Mouse (Mus musculus): ENCODE measurements around the gene Gm11037. TPM values are rescaled to one million over a fixed set of nuclear protein-coding genes. Genes with fewer than 3 reads are reported as not detected.
A peak's percentile ranks its signal among the peaks of the same experiment; 100 is the strongest.

Gm11037 gene
- polyA plus RNA-seq, 1 experiment from 2014 or later, result not detected

DNA sequence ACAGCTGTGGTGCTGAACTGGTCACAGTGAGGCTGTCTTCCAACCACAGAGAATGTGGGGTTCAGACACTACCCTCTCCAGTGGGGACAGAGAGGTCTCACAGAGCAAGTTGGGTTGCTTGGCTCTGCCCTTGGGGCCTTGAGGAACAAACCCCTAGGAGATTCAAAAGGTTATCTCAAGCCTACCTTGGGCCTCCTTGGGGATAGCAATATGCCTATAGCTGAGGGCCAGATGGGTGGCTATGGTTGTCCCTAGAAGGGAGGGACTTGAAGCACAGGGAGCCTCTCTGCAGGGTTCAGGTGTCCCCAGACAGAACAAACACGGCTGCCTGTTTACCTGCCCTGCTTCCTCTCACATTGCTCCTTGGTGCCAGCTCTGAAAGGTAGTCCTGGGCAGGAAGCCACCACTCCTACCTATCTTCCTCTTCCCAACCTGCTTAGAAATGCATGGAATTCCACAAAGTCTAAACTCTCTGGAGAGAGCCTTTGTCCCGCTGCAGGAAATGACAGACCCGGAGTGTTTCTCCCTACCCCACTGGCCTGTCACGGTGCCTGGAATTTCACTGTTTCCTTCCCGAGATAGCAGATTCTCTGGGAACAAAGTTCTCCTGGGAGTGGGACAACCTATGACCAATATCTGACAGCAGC is 6.7 kb downstream of the Gm11037 start:
- 0 out of 2 replicates have a peak overlapping the region, but pooled peaks have one; percentile 24 for H3K27ac ChIP-seq (ENCODE audit: low read depth, low read length)

GRCm38 (mm10) chr2:131140533-131140905 is 7.2 kb downstream of the Gm11037 start:
- peaks cover 12% of the 10 kb centered on the region; the same call in 1 of the 2 replicates for H3K36me3 ChIP-seq (ENCODE audit: control insufficient read depth, insufficient read depth)
- H3K4me2 ChIP-seq (replicated peaks; ENCODE audit: low read depth), result no peak overlapping the region
- 0 out of 2 replicates have a peak overlapping the region, but pooled peaks have one; percentile 24 for H3K27ac ChIP-seq (ENCODE audit: low read depth, low read length)
- no peak overlapping the region for H3K4me3 ChIP-seq (ENCODE audit: low read depth, low read length)
- no peaks in the 10 kb centered on the region for H3K4me1 ChIP-seq (replicated peaks; ENCODE audit: control insufficient read depth, insufficient read depth, low read length)
- no peak for TF ChIP-seq CTCF (IDR thresholded peaks at IDR 0.05; ENCODE audit: low read depth)
- ATAC-seq, result no peak
- H3K9me3 ChIP-seq (ENCODE audit: control insufficient read depth), result no peaks in the 10 kb centered on the region
- 55% methylated on average over 5 of the region's 5 CpGs for WGBS
- H3K27me3 ChIP-seq (replicated peaks; ENCODE audit: control insufficient read depth, insufficient read depth, low read length), result no peaks in the 10 kb centered on the region
- H3K9ac ChIP-seq (ENCODE audit: low read depth, low read length), result no peak overlapping the region

More for the DNA sequence above, 6.7 kb downstream of the Gm11037 start:
- H3K4me1 ChIP-seq (replicated peaks; ENCODE audit: control insufficient read depth, insufficient read depth, low read length), result no peaks in the 10 kb centered on the region
- H3K9ac ChIP-seq (ENCODE audit: low read depth, low read length), result no peak overlapping the region
- no peak overlapping the region for H3K4me3 ChIP-seq (ENCODE audit: low read depth, low read length)
- H3K36me3 ChIP-seq (ENCODE audit: control insufficient read depth, insufficient read depth), result peaks cover 9% of the 10 kb centered on the region; the same call in 1 of the 2 replicates
- no peaks in the 10 kb centered on the region for H3K9me3 ChIP-seq (ENCODE audit: control insufficient read depth)
- H3K4me2 ChIP-seq (replicated peaks; ENCODE audit: low read depth), result no peak overlapping the region
- no peaks in the 10 kb centered on the region for H3K27me3 ChIP-seq (replicated peaks; ENCODE audit: control insufficient read depth, insufficient read depth, low read length)
- no peak for TF ChIP-seq CTCF (IDR thresholded peaks at IDR 0.05; ENCODE audit: low read depth)
- peak; percentile 31 for ATAC-seq
- WGBS, result 19% methylated on average over 5 of the region's 5 CpGs

- TF ChIP-seq CTCF (IDR thresholded peaks at IDR 0.05; ENCODE audit: low read depth), result no peak
- H3K27ac ChIP-seq (ENCODE audit: low read depth, low read length), result no peak overlapping the region
- no peak overlapping the region for H3K9ac ChIP-seq (ENCODE audit: low read depth, low read length)
- H3K27me3 ChIP-seq (replicated peaks; ENCODE audit: control insufficient read depth, insufficient read depth, low read length), result no peaks in the 10 kb centered on the region
- H3K4me2 ChIP-seq (replicated peaks; ENCODE audit: low read depth), result no peak overlapping the region
- H3K4me3 ChIP-seq (ENCODE audit: low read depth, low read length), result no peak overlapping the region
- H3K36me3 ChIP-seq (ENCODE audit: control insufficient read depth, insufficient read depth), result peaks cover 21% of the 10 kb centered on the region
- H3K4me1 ChIP-seq (replicated peaks; ENCODE audit: control insufficient read depth, insufficient read depth, low read length), result no peaks in the 10 kb centered on the region
- no peak for ATAC-seq
- WGBS, result 87% methylated on average over 8 of the region's 8 CpGs
- H3K9me3 ChIP-seq (ENCODE audit: control insufficient read depth), result no peaks in the 10 kb centered on the region
Measured at GRCm38 (mm10) chr2:131141336-131141986, 8.2 kb downstream of the Gm11037 start.

DNA sequence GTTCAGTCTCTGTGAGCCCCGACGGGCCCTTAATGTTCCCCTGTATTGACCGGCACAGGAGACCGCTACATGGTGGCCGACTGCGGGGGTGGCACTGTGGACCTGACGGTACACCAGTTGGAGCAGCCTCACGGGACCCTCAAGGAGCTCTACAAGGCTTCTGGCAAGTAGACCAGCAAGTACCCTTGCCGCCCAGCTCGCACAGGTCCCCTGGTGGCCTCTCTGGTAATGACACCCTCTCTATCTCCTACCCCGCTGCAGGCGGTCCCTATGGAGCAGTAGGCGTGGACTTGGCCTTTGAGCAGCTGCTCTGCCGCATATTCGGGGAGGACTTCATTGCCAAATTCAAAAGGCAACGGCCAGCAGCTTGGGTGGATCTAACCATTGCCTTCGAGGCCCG is 9.3 kb downstream of the Gm11037 start:
- 27% methylated on average over 18 of the region's 18 CpGs for WGBS
- Histone ChIP-seq H3K4me1 (replicated peaks; ENCODE audit: control insufficient read depth, insufficient read depth, low read length) (no peaks in the 10 kb centered on the region), H3K27ac (ENCODE audit: low read depth, low read length) (no peak overlapping the region), H3K4me2 (replicated peaks; ENCODE audit: low read depth) (peak overlapping the region; percentile 52), H3K4me3 (ENCODE audit: low read depth, low read length) (no peak overlapping the region), H3K27me3 (replicated peaks; ENCODE audit: control insufficient read depth, insufficient read depth, low read length) (no peaks in the 10 kb centered on the region), H3K9me3 (ENCODE audit: control insufficient read depth) (no peaks in the 10 kb centered on the region), H3K9ac (ENCODE audit: low read depth, low read length) (no peak overlapping the region), H3K36me3 (ENCODE audit: control insufficient read depth, insufficient read depth) (peaks cover 32% of the 10 kb centered on the region)
- ATAC-seq, result peak; percentile 69
- TF ChIP-seq CTCF (IDR thresholded peaks at IDR 0.05; ENCODE audit: low read depth), result peak; percentile 88

DNA sequence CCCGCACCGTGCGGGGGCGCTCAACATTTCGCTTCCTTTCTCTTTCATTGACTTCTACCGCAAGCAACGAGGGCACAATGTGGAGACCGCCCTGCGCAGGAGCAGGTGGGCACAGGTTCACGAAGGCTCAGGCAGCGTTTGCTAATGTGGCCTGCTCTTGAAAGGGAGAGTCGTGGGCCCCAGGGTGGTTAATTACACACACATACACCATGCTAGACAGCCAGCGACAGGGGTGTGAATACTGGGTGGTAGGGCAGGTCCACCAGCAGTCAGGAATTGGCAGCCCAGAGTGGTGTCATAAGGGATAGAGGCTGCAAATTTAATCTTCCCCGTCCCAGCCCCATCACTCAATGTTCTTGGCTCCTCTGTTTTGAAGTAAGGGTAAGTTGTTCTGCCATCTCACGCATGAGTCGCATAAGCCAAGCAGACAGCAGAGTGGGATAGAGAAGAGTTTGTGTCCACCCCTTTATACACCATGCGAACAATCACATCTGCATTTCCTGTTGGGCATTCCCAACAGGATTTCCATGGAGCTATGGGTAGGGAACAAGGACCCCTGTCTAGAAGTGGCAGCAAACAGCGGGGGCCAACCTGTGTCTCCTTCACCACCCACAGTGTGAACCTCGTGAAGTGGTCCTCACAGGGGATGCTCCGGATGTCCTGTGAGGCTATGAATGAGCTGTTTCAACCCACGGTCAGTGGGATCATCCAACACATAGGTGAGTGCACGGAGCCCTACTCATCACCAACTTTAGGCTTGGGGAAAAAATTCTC is 9.9 kb downstream of the Gm11037 start:
- Histone ChIP-seq H3K27ac (ENCODE audit: low read depth, low read length) (no peak overlapping the region), H3K9ac (ENCODE audit: low read depth, low read length) (no peak overlapping the region), H3K9me3 (ENCODE audit: control insufficient read depth) (no peaks in the 10 kb centered on the region), H3K4me1 (replicated peaks; ENCODE audit: control insufficient read depth, insufficient read depth, low read length) (no peaks in the 10 kb centered on the region), H3K36me3 (ENCODE audit: control insufficient read depth, insufficient read depth) (peaks cover 38% of the 10 kb centered on the region), H3K4me2 (replicated peaks; ENCODE audit: low read depth) (peak overlapping the region; percentile 52), H3K27me3 (replicated peaks; ENCODE audit: control insufficient read depth, insufficient read depth, low read length) (no peaks in the 10 kb centered on the region), H3K4me3 (ENCODE audit: low read depth, low read length) (no peak overlapping the region)
- no peak for TF ChIP-seq CTCF (IDR thresholded peaks at IDR 0.05; ENCODE audit: low read depth)
- WGBS, result 71% methylated on average over 22 of the region's 22 CpGs
- ATAC-seq, result no peak

- no peaks in the 10 kb centered on the region for H3K9me3 ChIP-seq (ENCODE audit: control insufficient read depth)
- peaks cover 49% of the 10 kb centered on the region for H3K36me3 ChIP-seq (ENCODE audit: control insufficient read depth, insufficient read depth)
- no peak for ATAC-seq
- no peak overlapping the region for H3K27ac ChIP-seq (ENCODE audit: low read depth, low read length)
- no peaks in the 10 kb centered on the region for H3K4me1 ChIP-seq (replicated peaks; ENCODE audit: control insufficient read depth, insufficient read depth, low read length)
- no peak overlapping the region for H3K4me3 ChIP-seq (ENCODE audit: low read depth, low read length)
- H3K9ac ChIP-seq (ENCODE audit: low read depth, low read length), result no peak overlapping the region
- no peaks in the 10 kb centered on the region for H3K27me3 ChIP-seq (replicated peaks; ENCODE audit: control insufficient read depth, insufficient read depth, low read length)
- TF ChIP-seq CTCF (IDR thresholded peaks at IDR 0.05; ENCODE audit: low read depth), result no peak
- 67% methylated on average over 13 of the region's 13 CpGs for WGBS
- H3K4me2 ChIP-seq (replicated peaks; ENCODE audit: low read depth), result no peak overlapping the region
Measured at GRCm38 (mm10) chr2:131145121-131145520, 11.8 kb downstream of the Gm11037 start.
